Comparison of ENCODE assay signal across 18 mouse cellular contexts in genomic region chr11:72473540-72473939, GRCm38 (mm10). TPM values are rescaled to one million over a fixed set of nuclear protein-coding genes. Genes with fewer than 3 reads are reported as not detected.
DNase-seq lines count a peak whose midpoint lies in the region; ATAC-seq lines count a peak whose summit lies in the region.
"Had no signal": no experiment of that assay in that cellular context is flagged by ENCODE, and none has a peak within 500 bp of the region (broad histone marks: within the 10 kb centered on the region; RNA-seq: fewer than 3 reads in every experiment).

No protein-coding gene starts in this region.

- ATAC-seq in limb, embryonic 15.5 days (ENCODE audit: insufficient number of reproducible peaks, low FRiP score, low TSS enrichment, low read depth): no peak
- ATAC-seq in stomach, embryonic 16.5 days (ENCODE audit: insufficient read depth, low FRiP score): peak; percentile 49; the same call in 1 of the 2 replicates
- ATAC-seq: forebrain, embryonic 16.5 days; hindbrain, embryonic 16.5 days; midbrain, embryonic 13.5 days had no signal

- no peaks in the 10 kb centered on the region for H3K27me3 ChIP-seq in limb, embryonic 15.5 days
- H3K27me3 ChIP-seq in stomach, embryonic 16.5 days (ENCODE audit: control insufficient read depth, insufficient read depth, low read length): no peaks in the 10 kb centered on the region
- H3K27me3 ChIP-seq: midbrain, embryonic 13.5 days had no signal

- no peaks in the 10 kb centered on the region for H3K36me3 ChIP-seq in limb, embryonic 15.5 days
- H3K36me3 ChIP-seq in stomach, embryonic 16.5 days (ENCODE audit: control insufficient read depth, insufficient read depth, low read length): no peaks in the 10 kb centered on the region

- DNase-seq in lung, adult 18-20 months: peak; percentile 42 to 63
- no peak for DNase-seq in lung, postnatal 36 days
- peak; percentile 78 for DNase-seq in fat pad, adult 2 months (ENCODE audit: extremely low read depth, low read depth, low spot score)
- no peak for DNase-seq in adrenal gland, adult (ENCODE audit: inconsistent age in 2 of 2, low spot score in 1 of 2)
- no peak for DNase-seq in cerebellum, postnatal 36 days
- DNase-seq: adrenal gland, postnatal 14 days; cerebellum, adult 8-10 months; gastrocnemius, postnatal 14 days; kidney, postnatal 14 days; spleen, adult 18-20 months had no signal

- no peak overlapping the region for H3K4me2 ChIP-seq in limb, embryonic 15.5 days
- H3K4me2 ChIP-seq in stomach, embryonic 16.5 days (ENCODE audit: low read depth, low read length): no peak overlapping the region
- H3K4me2 ChIP-seq: heart, embryonic 11.5 days; midbrain, embryonic 13.5 days had no signal

- H3K4me3 ChIP-seq in limb, embryonic 15.5 days: no peak overlapping the region
- no peak overlapping the region for H3K4me3 ChIP-seq in stomach, embryonic 16.5 days (replicated peaks; ENCODE audit: low read length)
- H3K4me3 ChIP-seq: midbrain, embryonic 13.5 days; myocyte had no signal

- 72% methylated on average over 4 of the region's 4 CpGs for WGBS in limb, embryonic 15.5 days
- WGBS in stomach, embryonic 16.5 days: 53% methylated on average over 4 of the region's 4 CpGs

- no peaks in the 10 kb centered on the region for H3K9me3 ChIP-seq in limb, embryonic 15.5 days
- H3K9me3 ChIP-seq in stomach, embryonic 16.5 days (replicated peaks; ENCODE audit: control insufficient read depth, low read length): no peaks in the 10 kb centered on the region
- H3K9me3 ChIP-seq: midbrain, embryonic 13.5 days had no signal

- H3K4me1 ChIP-seq in limb, embryonic 15.5 days: peaks cover 13% of the 10 kb centered on the region; the same call in 1 of the 2 replicates
- peaks cover 34% of the 10 kb centered on the region for H3K4me1 ChIP-seq in stomach, embryonic 16.5 days (ENCODE audit: control insufficient read depth, insufficient read depth, low read length)

- no peak overlapping the region for H3K9ac ChIP-seq in limb, embryonic 15.5 days
- H3K9ac ChIP-seq in stomach, embryonic 16.5 days (ENCODE audit: low read length): no peak overlapping the region
- H3K9ac ChIP-seq: midbrain, embryonic 13.5 days had no signal

- 0 out of 2 replicates have a peak overlapping the region, but pooled peaks have one; percentile 11 for H3K27ac ChIP-seq in limb, embryonic 15.5 days
- H3K27ac ChIP-seq in stomach, embryonic 16.5 days (ENCODE audit: low read length): peak overlapping the region; percentile 56; the same call in 1 of the 2 replicates
- H3K27ac ChIP-seq: macrophage; midbrain, embryonic 13.5 days had no signal

RNA-seq across cellular contexts. Expression of gene Spns2, which starts 16.2 kb away (rescaled TPM):
- polyA plus RNA-seq in limb, embryonic 15.5 days (2015; fragmentation: Nextera tagmentation; extraction: Ambion mirVana): 10.6 TPM in 2 replicates
- 5.7 and 7.3 TPM in 2 replicates for polyA plus RNA-seq in stomach, embryonic 16.5 days (2015; fragmentation: Nextera tagmentation; extraction: Ambion mirVana)
- polyA plus RNA-seq: macrophage had no signal

RNA-seq across cellular contexts. Expression of gene Mybbp1a, which starts 32.4 kb away (rescaled TPM):
- polyA plus RNA-seq in limb, embryonic 15.5 days (2015; fragmentation: Nextera tagmentation; extraction: Ambion mirVana): 127 and 128 TPM in 2 replicates
- polyA plus RNA-seq in stomach, embryonic 16.5 days (2015; fragmentation: Nextera tagmentation; extraction: Ambion mirVana): 117 and 133 TPM in 2 replicates

RNA-seq across cellular contexts. Expression of gene Ggt6, which starts 38.2 kb away (rescaled TPM):
- 10.4 and 11.5 TPM in 2 replicates for polyA plus RNA-seq in limb, embryonic 15.5 days (2015; fragmentation: Nextera tagmentation; extraction: Ambion mirVana)
- polyA plus RNA-seq in stomach, embryonic 16.5 days (2015; fragmentation: Nextera tagmentation; extraction: Ambion mirVana): 8.1 and 8.9 TPM in 2 replicates
- polyA plus RNA-seq: forebrain, embryonic 16.5 days; heart, embryonic 11.5 days; hindbrain, embryonic 16.5 days; macrophage; midbrain, embryonic 13.5 days; myocyte had no signal

Comparison
In these comparisons a context has a peak if more than half of its experiments do, and no peak if none do; other contexts are left out.
1. DNase-seq: peak in lung, adult 18-20 months (2 of 2) and fat pad, adult 2 months (single experiment); none in lung, postnatal 36 days (single experiment), adrenal gland, adult (0 of 2) and cerebellum, postnatal 36 days (0 of 2).